Mouse (Mus musculus) forebrain, embryonic 16.5 days (tissue): ENCODE data around the gene Slc5a1. TPM values are rescaled to one million over a fixed set of nuclear protein-coding genes. Genes with fewer than 3 reads are reported as not detected.

Experiments
- ATAC-seq: fragments of 200-750 bp; cut with Nextera tagmentation; 2 replicates; pipeline ENCODE4 v1.8.0; 2017; ENCODE audit warnings: mild to moderate bottlenecking, moderate library complexity
- H3K27ac ChIP-seq: fragments of 300-500 bp; sonication (generic); 2 replicates; pipeline ENCODE4 v1.5.1; 2014; ENCODE audit warnings: low read length, control low read depth
- H3K27me3 ChIP-seq: fragments of 300-500 bp; sonication (generic); replicated peaks from 2 replicates; pipeline ENCODE4 v1.6.1; 2014; ENCODE audit warnings: low read length; ENCODE audit not compliant: control insufficient read depth, insufficient read depth
- H3K36me3 ChIP-seq: fragments of 300-500 bp; sonication (generic); 2 replicates; pipeline ENCODE4 v1.6.1; 2014; ENCODE audit not compliant: control insufficient read depth, insufficient read depth
- H3K4me1 ChIP-seq: fragments of 300-500 bp; sonication (generic); replicated peaks from 2 replicates; pipeline ENCODE4 v1.6.1; 2014; ENCODE audit warnings: low read length; ENCODE audit not compliant: control insufficient read depth, insufficient read depth
- H3K4me2 ChIP-seq: fragments of 300-500 bp; sonication (generic); 2 replicates; pipeline ENCODE4 v1.6.1; 2014; ENCODE audit warnings: mild to moderate bottlenecking, low read length, control low read depth
- H3K4me3 ChIP-seq: fragments of 300-500 bp; sonication (generic); replicated peaks from 2 replicates; pipeline ENCODE4 v1.5.1; 2014; ENCODE audit warnings: mild to moderate bottlenecking, low read length, control low read depth
- H3K9ac ChIP-seq: fragments of 300-500 bp; sonication (generic); replicated peaks from 2 replicates; pipeline ENCODE4 v1.6.1; 2014; ENCODE audit warnings: low read depth, low read length, control low read depth
- H3K9me3 ChIP-seq: fragments of 300-500 bp; sonication (generic); 2 replicates; pipeline ENCODE4 v1.6.1; 2016; ENCODE audit warnings: low read length; ENCODE audit not compliant: control insufficient read depth
- WGBS: fragments of 180-500 bp; shearing (Covaris S2); extraction: QIAGEN DNeasy Blood & Tissue Kit; methylation state at CpG from one replicate; pipeline ENCODE4 v1.1.7; 2014; 5-methylcytosine and 5-hydroxymethylcytosine counted together
- polyA plus RNA-seq: library from polyadenylated mRNA; unstranded; fragments of >200 nt; fragmentation: Nextera tagmentation; extraction: Ambion mirVana; gene quantifications from 2 replicates; pipeline ENCODE4 v1.2.1, GENCODE M21; 2015

The Slc5a1 gene
- polyA plus RNA-seq, result not detected in 2 replicates

DNA sequence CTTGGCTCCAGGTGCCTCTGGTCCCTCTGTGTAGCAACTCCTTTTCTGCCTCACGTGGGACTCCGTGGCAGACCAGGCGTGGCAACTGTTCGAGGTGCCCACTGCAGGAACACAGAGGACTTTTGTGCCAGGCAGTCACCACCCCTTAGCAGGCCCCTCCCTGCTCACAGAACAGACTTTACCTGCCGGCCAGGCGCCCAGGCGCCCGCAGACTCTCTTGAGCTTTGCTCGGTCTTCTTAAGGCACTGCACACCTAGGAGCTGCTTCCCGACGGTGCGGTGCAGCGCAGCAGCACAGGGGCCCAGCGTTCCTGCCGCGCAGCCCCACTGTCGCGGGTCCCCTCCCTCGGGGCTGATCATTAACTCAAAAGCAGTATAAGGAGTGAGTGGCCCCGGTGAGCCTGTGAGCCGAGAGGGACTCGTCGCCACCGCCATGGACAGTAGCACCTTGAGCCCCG lies at the start of gene Slc5a1:
Gene Slc5a1 (plus strand): TSS at position 195 of the 457 bp plus-strand sequence.
- no peak for ATAC-seq

GRCm38 (mm10) chr5:33056126-33056765 lies 47.8 kb upstream of the Slc5a1 start:
- WGBS, result 84% methylated on average over 10 of the region's 10 CpGs
- Histone ChIP-seq H3K36me3 (no peaks in the 10 kb centered on the region), H3K27me3 (no peaks in the 10 kb centered on the region), H3K4me3 (no peak overlapping the region), H3K9ac (no peak overlapping the region), H3K9me3 (no peaks in the 10 kb centered on the region), H3K4me1 (no peaks in the 10 kb centered on the region), H3K4me2 (no peak overlapping the region), H3K27ac (no peak overlapping the region)
- no peak for ATAC-seq

More for the DNA sequence above, at the start of gene Slc5a1:
- Histone ChIP-seq H3K27ac (no peak within 1 kb of the TSS), H3K9me3 (no peaks in the 10 kb centered on the region), H3K36me3 (no peaks in the 10 kb centered on the region), H3K4me2 (no peak within 1 kb of the TSS), H3K9ac (no peak within 1 kb of the TSS), H3K4me3 (no peak within 1 kb of the TSS), H3K4me1 (no peaks in the 10 kb centered on the region), H3K27me3 (peaks cover 11% of the 10 kb centered on the region)
- WGBS, result 18% methylated on average over 25 of the region's 25 CpGs

GRCm38 (mm10) chr5:33070071-33070470 lies 33.9 kb upstream of the Slc5a1 start:
- H3K4me1 ChIP-seq, result no peaks in the 10 kb centered on the region
- no peak overlapping the region for H3K4me3 ChIP-seq
- no peak overlapping the region for H3K4me2 ChIP-seq
- no peak overlapping the region for H3K27ac ChIP-seq
- no peaks in the 10 kb centered on the region for H3K27me3 ChIP-seq
- H3K9me3 ChIP-seq, result no peaks in the 10 kb centered on the region
- no peak for ATAC-seq
- no peak overlapping the region for H3K9ac ChIP-seq
- H3K36me3 ChIP-seq, result no peaks in the 10 kb centered on the region

DNA sequence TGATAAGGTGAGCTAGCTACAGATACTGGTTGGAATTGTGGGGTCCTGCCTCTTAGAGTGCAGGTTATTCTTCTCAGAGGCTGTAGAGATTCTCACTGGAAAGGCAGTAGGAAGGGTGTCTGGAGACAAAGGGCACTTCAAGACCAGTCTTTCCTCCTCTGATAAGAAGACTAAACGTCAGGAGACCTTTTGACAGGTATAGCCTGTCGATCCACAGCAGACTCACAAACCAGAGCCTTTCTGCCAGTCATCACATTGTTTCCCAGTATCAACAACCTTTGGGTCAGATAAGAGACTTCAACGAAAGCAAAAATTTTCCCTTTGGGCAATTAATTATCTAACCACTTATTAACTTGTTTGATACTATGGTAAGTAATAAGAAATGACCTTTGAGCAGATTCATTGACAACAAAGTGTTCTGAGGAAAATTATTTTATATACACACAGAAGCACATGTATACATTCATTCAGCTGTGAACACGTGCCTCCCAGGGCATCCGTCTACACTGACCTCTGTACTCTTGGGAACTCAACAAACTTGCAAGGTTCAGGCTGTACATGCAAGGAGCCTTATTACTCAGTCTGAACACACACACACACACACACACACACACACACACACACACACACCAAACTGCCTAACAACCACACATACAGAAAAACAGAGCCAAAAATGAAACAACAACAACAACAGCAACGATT lies 27.4 kb upstream of the Slc5a1 start:
- no peak overlapping the region for H3K4me2 ChIP-seq
- H3K27ac ChIP-seq, result no peak overlapping the region
- H3K27me3 ChIP-seq, result no peaks in the 10 kb centered on the region
- no peak overlapping the region for H3K4me3 ChIP-seq
- no peaks in the 10 kb centered on the region for H3K9me3 ChIP-seq
- WGBS, result 82% methylated on average over 6 of the region's 6 CpGs
- H3K36me3 ChIP-seq, result no peaks in the 10 kb centered on the region
- no peak for ATAC-seq
- H3K9ac ChIP-seq, result no peak overlapping the region
- H3K4me1 ChIP-seq, result no peaks in the 10 kb centered on the region

DNA sequence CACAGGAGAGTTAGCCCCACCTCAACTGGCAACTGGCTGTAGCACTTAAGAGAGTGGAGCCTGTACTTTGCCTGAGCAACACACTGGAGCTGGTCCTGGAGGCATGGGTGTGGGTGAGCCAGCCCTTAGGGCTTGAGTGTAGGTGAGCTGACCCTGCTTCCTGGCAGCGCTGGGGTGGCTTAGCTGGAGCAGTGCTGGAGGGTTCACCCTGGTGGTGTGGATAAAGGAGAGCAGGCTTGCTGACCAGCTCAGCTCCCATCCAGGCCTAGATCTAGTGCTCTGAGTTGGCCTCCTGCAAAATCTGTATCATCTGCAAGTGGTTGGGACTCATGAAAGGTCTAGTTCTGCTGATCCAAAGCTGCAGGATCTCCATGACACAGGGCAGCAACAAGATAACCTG lies 21.1 kb upstream of the Slc5a1 start:
- Histone ChIP-seq H3K9ac (no peak overlapping the region), H3K4me2 (no peak overlapping the region), H3K4me1 (no peaks in the 10 kb centered on the region), H3K36me3 (no peaks in the 10 kb centered on the region), H3K27me3 (no peaks in the 10 kb centered on the region), H3K9me3 (no peaks in the 10 kb centered on the region), H3K27ac (no peak overlapping the region), H3K4me3 (no peak overlapping the region)
- ATAC-seq, result no peak
- WGBS, result 77% methylated on average over 1 of the region's 1 CpGs

DNA sequence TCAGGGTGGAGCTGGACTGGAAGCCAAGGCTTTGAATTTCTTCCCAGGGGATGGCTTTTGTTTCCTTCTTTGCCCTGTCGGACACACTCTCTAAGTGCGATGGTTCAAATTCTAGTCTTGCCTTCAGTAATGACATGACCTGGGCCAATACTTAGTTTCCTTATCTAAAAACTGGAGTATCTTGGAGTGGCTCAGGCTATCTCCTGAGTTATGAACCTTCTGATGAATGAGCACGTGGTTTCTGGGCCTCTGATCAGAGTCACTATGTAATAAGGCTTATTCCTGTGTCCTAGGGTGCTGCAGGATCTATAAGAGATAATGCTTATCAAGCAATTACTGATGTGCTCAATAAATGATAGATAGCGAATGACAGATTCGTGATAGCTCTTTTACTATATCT lies 19.4 kb upstream of the Slc5a1 start:
- WGBS, result 93% methylated on average over 5 of the region's 5 CpGs
- no peak for ATAC-seq
- H3K9me3 ChIP-seq, result no peaks in the 10 kb centered on the region

DNA sequence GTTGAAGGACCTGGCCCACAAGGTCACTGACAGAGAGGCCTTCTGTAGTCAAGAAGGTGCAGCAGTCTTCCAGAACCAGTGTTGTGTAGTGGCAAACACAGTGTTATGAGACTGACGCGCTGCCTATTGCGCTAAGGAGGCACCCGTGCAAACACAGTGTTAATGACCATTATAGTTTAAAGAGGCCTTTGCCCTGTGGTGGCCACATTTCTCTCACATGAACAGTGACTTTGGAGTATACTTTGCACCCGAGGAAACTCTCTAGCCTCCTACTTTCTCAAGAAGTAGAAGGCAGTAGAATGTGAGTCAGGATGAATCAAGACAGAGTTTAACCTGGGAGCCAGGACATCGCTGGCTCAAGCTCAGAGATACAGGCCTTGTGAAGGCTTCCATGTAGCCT lies 12.7 kb upstream of the Slc5a1 start:
- Histone ChIP-seq H3K36me3 (no peaks in the 10 kb centered on the region), H3K27ac (no peak overlapping the region), H3K4me2 (no peak overlapping the region), H3K4me3 (no peak overlapping the region), H3K9ac (no peak overlapping the region), H3K27me3 (no peaks in the 10 kb centered on the region), H3K9me3 (no peaks in the 10 kb centered on the region), H3K4me1 (no peaks in the 10 kb centered on the region)
- WGBS, result 89% methylated on average over 6 of the region's 6 CpGs
- no peak for ATAC-seq

More for the DNA sequence above, 19.4 kb upstream of the Slc5a1 start:
- no peaks in the 10 kb centered on the region for H3K27me3 ChIP-seq
- H3K36me3 ChIP-seq, result no peaks in the 10 kb centered on the region
- H3K4me1 ChIP-seq, result no peaks in the 10 kb centered on the region
- no peak overlapping the region for H3K4me3 ChIP-seq
- H3K4me2 ChIP-seq, result no peak overlapping the region
- no peak overlapping the region for H3K9ac ChIP-seq
- H3K27ac ChIP-seq, result no peak overlapping the region

DNA sequence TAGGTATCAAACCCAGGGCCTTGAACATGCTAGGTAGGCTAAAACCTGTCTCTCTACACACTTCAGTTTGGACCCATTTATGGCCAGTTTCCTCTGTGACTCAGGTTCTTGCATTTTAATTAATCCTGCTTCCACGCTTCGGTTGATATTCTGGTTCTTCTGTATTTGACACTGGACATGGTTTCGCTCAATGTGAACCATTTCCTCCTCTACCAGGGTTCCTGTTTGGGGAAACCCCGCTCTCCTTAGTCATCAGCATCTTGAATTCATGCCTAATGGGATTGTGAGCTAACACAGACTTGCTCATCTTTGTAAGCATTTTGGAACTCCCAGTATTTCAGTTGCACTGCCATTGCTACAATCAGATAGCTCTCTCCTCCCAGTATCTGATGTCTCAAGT lies 8.7 kb upstream of the Slc5a1 start:
- Histone ChIP-seq H3K27ac (no peak overlapping the region), H3K4me3 (no peak overlapping the region), H3K27me3 (no peaks in the 10 kb centered on the region), H3K9ac (no peak overlapping the region), H3K4me1 (no peaks in the 10 kb centered on the region), H3K9me3 (no peaks in the 10 kb centered on the region), H3K36me3 (no peaks in the 10 kb centered on the region), H3K4me2 (no peak overlapping the region)
- ATAC-seq, result no peak
- 87% methylated on average over 4 of the region's 4 CpGs for WGBS

- H3K27me3 ChIP-seq, result peaks cover 11% of the 10 kb centered on the region
- H3K4me3 ChIP-seq, result no peak overlapping the region
- H3K4me2 ChIP-seq, result no peak overlapping the region
- no peaks in the 10 kb centered on the region for H3K36me3 ChIP-seq
- no peaks in the 10 kb centered on the region for H3K4me1 ChIP-seq
- no peak overlapping the region for H3K27ac ChIP-seq
- no peak overlapping the region for H3K9ac ChIP-seq
- H3K9me3 ChIP-seq, result no peaks in the 10 kb centered on the region
- WGBS, result 34% methylated on average over 12 of the region's 12 CpGs
- no peak for ATAC-seq
Measured at GRCm38 (mm10) chr5:33102369-33103055, 1.5 kb upstream of the Slc5a1 start.
